Mouse (Mus musculus): Measurements from ENCODE around the gene Polr2h. TPM values are rescaled to one million over a fixed set of nuclear protein-coding genes. Genes with fewer than 3 reads are reported as not detected.

The Polr2h gene
- polyA plus RNA-seq, 1 experiment from 2014 or later: 125 TPM

GRCm38 (mm10) chr16:20756052-20756451 lies 38.6 kb downstream of the Polr2h start:
- Histone ChIP-seq H3K27me3 (ENCODE audit: control insufficient read depth, insufficient read depth, low read length) (no peaks in the 10 kb centered on the region), H3K27ac (ENCODE audit: low read depth, low read length) (no peak overlapping the region), H3K9ac (ENCODE audit: low read length) (no peak overlapping the region), H3K9me3 (ENCODE audit: control insufficient read depth, low read length) (no peaks in the 10 kb centered on the region), H3K4me2 (ENCODE audit: low read depth) (no peak overlapping the region), H3K4me1 (ENCODE audit: control insufficient read depth, insufficient read depth, low read length) (no peaks in the 10 kb centered on the region), H3K4me3 (ENCODE audit: low read depth, low read length) (no peak overlapping the region), H3K36me3 (ENCODE audit: control insufficient read depth, insufficient read depth, low read length) (no peaks in the 10 kb centered on the region)
- ATAC-seq (ENCODE audit: insufficient read depth, low FRiP score, low TSS enrichment): no peak
- no peak for DNase-seq (ENCODE audit: low spot score)
- WGBS: 96% methylated on average over 5 of the region's 5 CpGs

DNA sequence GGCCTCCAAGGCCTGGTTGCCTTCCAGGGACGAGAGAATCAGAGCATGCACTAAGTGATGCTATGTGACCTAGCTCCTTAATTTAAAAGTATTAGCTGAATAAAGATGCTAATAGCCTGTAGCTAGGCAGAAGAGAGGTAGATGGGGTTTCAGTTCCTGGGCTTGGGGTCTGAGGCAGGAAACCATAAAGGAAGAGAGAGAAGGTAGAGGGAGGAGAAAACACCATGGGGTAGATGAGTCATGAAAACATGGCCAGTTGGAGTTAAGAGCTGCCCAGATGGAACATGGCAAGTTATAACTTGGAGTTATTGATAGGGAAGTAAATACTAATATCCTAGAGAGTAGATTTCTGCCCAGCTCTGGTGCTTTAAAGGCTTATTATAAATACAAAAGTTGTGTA lies 39.9 kb downstream of the Polr2h start:
- no peak for DNase-seq (ENCODE audit: low spot score)
- Histone ChIP-seq H3K4me1 (ENCODE audit: control insufficient read depth, insufficient read depth, low read length) (no peaks in the 10 kb centered on the region), H3K9ac (ENCODE audit: low read length) (no peak overlapping the region), H3K9me3 (ENCODE audit: control insufficient read depth, low read length) (no peaks in the 10 kb centered on the region), H3K4me2 (ENCODE audit: low read depth) (no peak overlapping the region), H3K27ac (ENCODE audit: low read depth, low read length) (no peak overlapping the region), H3K36me3 (ENCODE audit: control insufficient read depth, insufficient read depth, low read length) (no peaks in the 10 kb centered on the region), H3K27me3 (ENCODE audit: control insufficient read depth, insufficient read depth, low read length) (no peaks in the 10 kb centered on the region), H3K4me3 (ENCODE audit: low read depth, low read length) (no peak overlapping the region)
- ATAC-seq (ENCODE audit: insufficient read depth, low FRiP score, low TSS enrichment): no peak
- WGBS: 65% methylated on average over 1 of the region's 1 CpGs

GRCm38 (mm10) chr16:20761681-20762080 lies 44.2 kb downstream of the Polr2h start:
- Histone ChIP-seq H3K4me3 (ENCODE audit: low read depth, low read length) (no peak overlapping the region), H3K4me1 (ENCODE audit: control insufficient read depth, insufficient read depth, low read length) (no peaks in the 10 kb centered on the region), H3K36me3 (ENCODE audit: control insufficient read depth, insufficient read depth, low read length) (no peaks in the 10 kb centered on the region), H3K9ac (ENCODE audit: low read length) (no peak overlapping the region), H3K27me3 (ENCODE audit: control insufficient read depth, insufficient read depth, low read length) (no peaks in the 10 kb centered on the region), H3K4me2 (ENCODE audit: low read depth) (no peak overlapping the region), H3K9me3 (ENCODE audit: control insufficient read depth, low read length) (no peaks in the 10 kb centered on the region), H3K27ac (ENCODE audit: low read depth, low read length) (no peak overlapping the region)
- 10% methylated on average over 3 of the region's 3 CpGs for WGBS
- ATAC-seq (ENCODE audit: insufficient read depth, low FRiP score, low TSS enrichment) (no peak), DNase-seq (ENCODE audit: low spot score) (peak; percentile 45)

DNA sequence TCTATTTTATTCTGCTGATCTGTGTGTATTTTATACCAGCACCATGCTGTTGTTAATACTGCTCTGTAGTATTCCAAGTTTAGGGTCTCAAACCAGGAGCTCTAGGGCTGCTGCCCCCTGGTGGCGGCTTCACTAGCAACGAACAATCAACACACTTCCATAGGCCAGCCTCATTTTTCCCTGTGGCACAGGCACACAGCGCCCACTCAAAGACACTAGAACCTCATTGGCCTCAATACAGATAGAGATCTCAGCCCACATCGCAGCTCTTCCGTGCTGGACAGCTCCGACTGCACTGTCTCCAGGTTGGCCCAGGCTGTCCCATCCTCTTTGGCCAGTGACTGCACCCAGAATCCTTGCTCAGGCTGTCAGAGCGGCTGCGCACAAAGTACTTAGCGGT lies 47.8 kb downstream of the Polr2h start:
- Histone ChIP-seq H3K27me3 (ENCODE audit: control insufficient read depth, insufficient read depth, low read length) (no peaks in the 10 kb centered on the region), H3K27ac (ENCODE audit: low read depth, low read length) (no peak overlapping the region), H3K9me3 (ENCODE audit: control insufficient read depth, low read length) (no peaks in the 10 kb centered on the region), H3K4me3 (ENCODE audit: low read depth, low read length) (no peak overlapping the region), H3K9ac (ENCODE audit: low read length) (no peak overlapping the region), H3K36me3 (ENCODE audit: control insufficient read depth, insufficient read depth, low read length) (no peaks in the 10 kb centered on the region), H3K4me2 (ENCODE audit: low read depth) (no peak overlapping the region), H3K4me1 (ENCODE audit: control insufficient read depth, insufficient read depth, low read length) (no peaks in the 10 kb centered on the region)
- DNase-seq (ENCODE audit: low spot score): peak; percentile 73
- WGBS: 46% methylated on average over 9 of the region's 9 CpGs
- no peak for ATAC-seq (ENCODE audit: insufficient read depth, low FRiP score, low TSS enrichment)

Other genes with a start within 250 kb of the Polr2h start
- gene Eif2b5, start 218.8 kb upstream of the Polr2h start, polyA plus RNA-seq (2014; fragmentation: Nextera tagmentation; extraction: Ambion mirVana): 130 and 137 TPM in 2 replicates
- 58.1 and 62.7 TPM in 2 replicates for gene Dvl3, start 200.7 kb upstream of the Polr2h start, polyA plus RNA-seq (2014; fragmentation: Nextera tagmentation; extraction: Ambion mirVana)
- 886 and 907 TPM in 2 replicates for gene Ap2m1, start 182.2 kb upstream of the Polr2h start, polyA plus RNA-seq (2014; fragmentation: Nextera tagmentation; extraction: Ambion mirVana)
- gene Abcf3, start 169.1 kb upstream of the Polr2h start, polyA plus RNA-seq (2014; fragmentation: Nextera tagmentation; extraction: Ambion mirVana): 59.5 and 61.3 TPM in 2 replicates
- gene Vwa5b2, start 128.2 kb upstream of the Polr2h start, polyA plus RNA-seq (2014; fragmentation: Nextera tagmentation; extraction: Ambion mirVana): 3.8 and 4.3 TPM in 2 replicates
- gene Eef1akmt4, start 106.1 kb upstream of the Polr2h start, polyA plus RNA-seq (2014; fragmentation: Nextera tagmentation; extraction: Ambion mirVana): 32.2 and 34.4 TPM in 2 replicates
- gene Gm49333, start 106.1 kb upstream of the Polr2h start, polyA plus RNA-seq (2014; fragmentation: Nextera tagmentation; extraction: Ambion mirVana): not detected in 2 replicates
- gene Alg3, start 105.9 kb upstream of the Polr2h start, polyA plus RNA-seq (2014; fragmentation: Nextera tagmentation; extraction: Ambion mirVana): 58.6 and 61.3 TPM in 2 replicates
- 4.1 and 4.4 TPM in 2 replicates for gene Camk2n2, start 96.4 kb upstream of the Polr2h start, polyA plus RNA-seq (2014; fragmentation: Nextera tagmentation; extraction: Ambion mirVana)
- gene Ece2, start 87.8 kb upstream of the Polr2h start, polyA plus RNA-seq (2014; fragmentation: Nextera tagmentation; extraction: Ambion mirVana): 2.2 and 4.6 TPM in 2 replicates
- 490 and 517 TPM in 2 replicates for gene Psmd2, start 66.0 kb upstream of the Polr2h start, polyA plus RNA-seq (2014; fragmentation: Nextera tagmentation; extraction: Ambion mirVana)
- 164 and 165 TPM in 2 replicates for gene Eif4g1, start 49.4 kb upstream of the Polr2h start, polyA plus RNA-seq (2014; fragmentation: Nextera tagmentation; extraction: Ambion mirVana)
- gene Fam131a, start 24.4 kb upstream of the Polr2h start, polyA plus RNA-seq (2014; fragmentation: Nextera tagmentation; extraction: Ambion mirVana): 11.6 and 17.8 TPM in 2 replicates
- 22.0 and 26.4 TPM in 2 replicates for gene Clcn2, start 81 bp downstream of the Polr2h start, polyA plus RNA-seq (2014; fragmentation: Nextera tagmentation; extraction: Ambion mirVana)
- gene Chrd, start 15.5 kb downstream of the Polr2h start, polyA plus RNA-seq (2014; fragmentation: Nextera tagmentation; extraction: Ambion mirVana): 3.7 and 5.2 TPM in 2 replicates
- 0.55 and 1.0 TPM in 2 replicates for gene Thpo, start 16.8 kb downstream of the Polr2h start, polyA plus RNA-seq (2014; fragmentation: Nextera tagmentation; extraction: Ambion mirVana)